Mouse (Mus musculus): ENCODE results near the gene Sinhcaf. TPM values are rescaled to one million over a fixed set of nuclear protein-coding genes. Genes with fewer than 3 reads are reported as not detected.

Sinhcaf gene
- total RNA-seq, 1 experiment from 2014 or later, result 45.3 TPM

DNA sequence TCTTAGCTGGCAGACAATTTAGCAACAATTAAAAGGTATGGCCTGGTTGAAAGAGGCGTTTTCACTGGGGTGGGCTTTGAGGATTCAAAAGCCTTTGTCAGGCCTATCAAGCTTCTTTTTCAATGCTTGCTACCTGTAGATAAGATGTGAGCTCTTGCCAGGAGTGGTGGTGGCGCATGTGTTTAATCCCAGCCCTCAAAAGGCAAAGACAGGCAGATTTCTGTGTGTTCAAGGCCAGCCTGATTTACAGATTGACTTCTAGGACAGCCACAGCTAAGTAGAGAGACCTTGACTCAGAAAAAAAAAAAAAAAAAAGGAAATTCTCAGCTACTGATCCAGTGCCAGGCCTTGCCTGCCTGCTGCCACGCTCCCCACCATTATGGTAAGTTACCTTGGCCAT, 43.5 kb downstream of the Sinhcaf start:
- no peak for ATAC-seq (ENCODE audit: extremely low read depth, insufficient number of reproducible peaks, low FRiP score, poor library complexity, severe bottlenecking)

DNA sequence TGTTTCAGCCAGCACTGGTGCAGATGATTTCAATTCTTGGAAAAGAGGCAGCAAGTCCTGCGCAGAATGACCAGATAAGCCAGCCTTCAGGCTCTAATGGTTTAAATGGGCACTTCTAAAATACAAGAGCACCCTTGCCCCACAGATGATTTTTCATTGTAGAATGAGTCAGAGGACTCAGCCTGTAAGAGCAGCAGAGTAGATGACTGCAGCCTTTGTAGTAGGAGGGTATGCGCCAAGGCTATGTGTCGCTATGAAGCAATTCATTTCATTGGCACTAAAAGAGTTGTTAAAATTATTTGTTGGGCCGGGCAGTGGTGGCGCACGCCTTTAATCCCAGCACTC, 49.8 kb downstream of the Sinhcaf start:
- no peak for ATAC-seq (ENCODE audit: extremely low read depth, insufficient number of reproducible peaks, low FRiP score, poor library complexity, severe bottlenecking)

DNA sequence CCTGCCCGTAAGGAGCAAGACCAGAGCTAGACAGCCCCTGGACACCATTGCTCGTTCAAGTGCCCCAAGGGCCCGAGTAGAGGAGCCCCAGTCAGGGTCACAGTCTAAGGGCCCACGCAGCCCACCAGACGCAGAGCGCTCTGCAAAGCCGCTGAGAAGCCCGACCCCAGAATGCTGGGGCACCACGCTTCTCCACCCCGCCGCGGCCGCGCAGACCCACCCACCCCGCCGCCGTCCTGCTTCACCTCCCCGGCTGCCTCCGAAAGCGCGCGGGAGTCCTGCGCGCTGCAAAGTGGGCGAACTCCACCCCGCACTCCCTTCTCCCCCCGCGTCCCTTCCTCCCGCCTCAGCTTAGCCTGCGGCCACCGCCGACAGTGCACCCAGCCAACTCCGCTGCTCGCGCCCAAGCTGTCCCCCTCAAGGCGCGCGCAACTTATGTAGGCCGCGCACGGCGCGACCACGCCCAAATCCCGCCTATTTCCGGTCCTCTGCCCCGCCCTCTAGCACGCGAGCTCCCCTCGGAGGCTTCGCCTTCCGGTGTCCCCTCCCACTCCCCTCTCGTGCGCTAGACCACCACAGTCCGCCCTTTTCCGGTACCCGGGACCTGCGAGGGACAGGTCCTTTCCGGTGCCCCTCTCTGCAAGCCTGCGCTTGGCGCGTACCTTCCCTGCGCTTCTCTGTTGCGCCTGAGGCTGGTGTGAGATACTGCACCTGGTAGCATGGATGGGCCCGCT, 50.3 kb downstream of the Sinhcaf start, which contains the start of gene Caprin2:
Gene Caprin2 (minus strand): TSS at position 465 of the 734 bp plus-strand sequence.
- peak; percentile 92 for ATAC-seq (ENCODE audit: extremely low read depth, insufficient number of reproducible peaks, low FRiP score, poor library complexity, severe bottlenecking)

DNA sequence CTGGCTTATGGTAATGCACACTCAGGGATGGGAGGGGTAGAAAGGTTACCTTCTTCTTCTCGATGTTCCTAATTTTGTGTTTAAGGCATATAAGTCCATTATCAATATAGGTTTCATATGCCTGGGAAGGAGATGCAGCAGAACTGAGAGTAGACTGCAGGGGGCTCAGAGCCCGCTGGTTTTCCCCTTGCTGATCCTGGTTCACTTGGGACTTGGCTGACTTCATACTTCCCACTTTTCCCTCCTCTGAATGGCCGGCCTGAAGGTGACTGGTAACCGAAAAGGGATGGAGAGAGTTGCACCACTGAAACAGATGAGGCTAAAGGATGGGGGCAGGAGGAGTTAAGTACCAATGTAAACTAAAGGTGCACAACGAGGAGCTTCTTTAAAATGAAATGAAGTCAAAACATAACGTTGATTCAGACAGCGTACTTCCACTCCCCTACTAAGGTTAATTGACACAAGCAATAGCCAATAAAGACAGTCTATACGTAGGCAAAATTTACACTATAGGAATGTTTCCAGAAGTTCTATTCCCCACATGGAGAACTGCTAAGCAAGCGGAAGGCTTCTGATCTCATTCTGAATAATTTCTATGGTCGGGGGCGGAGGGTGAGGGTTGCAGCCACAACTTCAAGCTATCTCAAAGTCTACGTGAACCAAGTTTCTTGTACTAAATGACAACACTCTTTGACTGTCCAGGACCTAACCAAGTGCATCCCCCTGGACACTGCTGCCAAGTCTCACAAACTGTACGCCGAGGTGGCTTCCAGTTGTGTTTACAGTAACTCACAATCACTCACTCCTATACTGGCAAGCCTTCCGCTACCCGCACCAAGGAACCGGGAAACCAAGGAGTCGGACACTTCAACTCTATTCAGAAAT, 51.1 kb downstream of the Sinhcaf start:
- ATAC-seq (ENCODE audit: extremely low read depth, insufficient number of reproducible peaks, low FRiP score, poor library complexity, severe bottlenecking), result 0 out of 2 replicates have a peak, but pooled peaks have one; percentile 7

- ATAC-seq (ENCODE audit: extremely low read depth, insufficient number of reproducible peaks, low FRiP score, poor library complexity, severe bottlenecking), result no peak
Measured at GRCm38 (mm10) chr6:148873911-148874310, 72.4 kb downstream of the Sinhcaf start.

Other genes starting within 250 kb of the Sinhcaf start
- 46.0 and 50.0 TPM in 2 replicates for gene Ipo8, start 115.0 kb downstream of the Sinhcaf start, total RNA-seq (2017)
- 11.4 and 15.0 TPM in 2 replicates for gene Caprin2, start 50.2 kb downstream of the Sinhcaf start, total RNA-seq (2017)
- 44.6 and 56.2 TPM in 2 replicates for gene Dennd5b, start 155.2 kb upstream of the Sinhcaf start, total RNA-seq (2017)
- gene Gm10203, start 183.7 kb upstream of the Sinhcaf start, total RNA-seq (2017), result not detected in 2 replicates
- 22.7 and 28.6 TPM in 2 replicates for gene Etfbkmt, start 193.4 kb upstream of the Sinhcaf start, total RNA-seq (2017)
- 49.2 and 56.8 TPM in 2 replicates for gene Amn1, start 242.2 kb upstream of the Sinhcaf start, total RNA-seq (2017)

Data from neutrophil, adult 5-6 weeks (primary cell).